Mouse (Mus musculus): Measurements from ENCODE around the gene Thap8.
"Not testable (repeated sequence)": the region's sequence is repeated elsewhere in the genome, so short reads cannot be mapped to it uniquely, and the experiment has no call there.

Gene Thap8

DNA sequence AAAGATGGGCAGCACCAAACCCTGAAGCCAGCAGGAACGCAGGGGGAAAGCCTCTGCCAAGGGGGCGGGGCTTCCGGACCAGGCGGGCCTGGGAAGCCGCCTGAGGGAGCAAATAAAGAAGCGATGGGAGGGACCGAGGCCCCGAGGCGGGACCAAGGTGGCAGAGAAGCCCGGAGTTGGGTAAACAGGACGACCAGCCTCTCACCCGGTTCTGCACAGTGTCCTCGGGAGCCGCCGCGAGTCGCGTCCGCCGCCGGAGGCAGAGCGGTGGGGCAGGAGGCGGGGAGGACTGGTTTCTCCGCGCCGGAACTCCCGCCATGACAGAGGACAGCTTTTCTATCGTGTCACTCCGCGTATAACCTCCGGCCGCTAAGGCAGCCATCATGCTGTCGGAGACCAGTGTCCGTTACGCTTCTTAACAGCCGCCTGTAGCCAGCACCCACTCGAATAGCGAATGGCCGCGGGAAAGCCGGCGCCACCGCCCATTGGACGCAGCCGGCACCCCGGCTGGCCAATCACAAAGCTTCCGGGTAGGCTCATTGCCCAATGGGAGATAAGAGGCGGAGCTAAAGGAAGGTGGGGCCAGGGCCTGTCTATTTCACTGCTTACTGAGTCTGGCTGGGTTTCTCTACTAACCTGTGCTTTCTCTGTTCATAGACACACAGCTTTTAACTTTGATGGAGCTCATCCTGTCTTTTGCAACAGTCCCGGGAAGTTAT, at the start of gene Thap8, which contains the start of gene Wdr62:
Thap8 (plus strand) TSS at position 144 of the 719 bp plus-strand sequence.
Wdr62 (minus strand) TSS at position 469 of the 719 bp plus-strand sequence.
- DNase-seq = peak; percentile 92 to 96

DNA sequence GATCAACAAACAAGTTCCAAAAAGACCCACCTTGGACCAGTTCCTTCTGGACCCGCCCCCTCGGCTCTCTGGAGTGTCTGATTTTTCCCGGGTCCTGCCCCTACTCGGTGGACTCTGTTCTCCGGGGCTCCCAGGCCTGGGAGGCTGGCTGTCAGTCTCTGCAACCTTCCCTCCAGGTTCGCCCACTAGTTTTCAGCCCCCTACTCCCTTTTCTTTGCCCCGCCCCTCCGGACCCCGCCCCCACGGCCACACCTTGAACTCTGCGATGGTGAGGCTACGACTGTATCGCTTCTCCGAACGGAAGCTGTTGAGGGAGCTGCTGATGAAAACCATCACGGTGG, 48.6 kb upstream of the Thap8 start:
- DNase-seq = no peak

- DNase-seq = peak; percentile 98 to 99
Measured at GRCm38 (mm10) chr7:30231669-30232454, 48.0 kb upstream of the Thap8 start, which contains the start of the genes Polr2i and Tbcb. Gene Polr2i (plus strand): TSS chr7:30231948. Gene Tbcb (minus strand): TSS chr7:30232272.

GRCm38 (mm10) chr7:30232631-30233148, 47.2 kb upstream of the Thap8 start:
- peak; percentile 81 to 88 for DNase-seq

DNA sequence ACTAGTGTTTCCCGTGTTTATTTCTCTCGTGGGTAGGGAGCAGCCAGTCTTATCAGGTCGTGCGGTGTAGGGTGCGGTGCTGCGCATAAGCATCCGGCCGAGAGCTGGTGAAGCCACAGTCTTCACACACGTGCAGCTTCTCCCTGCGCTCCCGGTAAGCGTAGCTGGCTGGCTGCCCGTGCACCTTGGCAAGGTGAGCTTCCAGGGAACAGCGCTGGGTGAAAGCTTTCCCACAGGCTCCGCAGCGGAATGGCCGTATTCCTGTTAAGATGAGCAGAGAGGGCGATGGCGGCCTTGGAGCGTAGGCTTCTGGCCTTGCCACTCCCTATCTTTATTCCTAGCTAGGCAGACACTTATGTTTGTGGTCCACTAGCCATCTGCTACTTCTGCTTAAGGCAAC, 46.5 kb upstream of the Thap8 start:
- peak in 1 of 2 experiments; percentile 22 for DNase-seq

GRCm38 (mm10) chr7:30234276-30234858, 45.5 kb upstream of the Thap8 start:
- peak; percentile 26 to 61 for DNase-seq

- no peak for DNase-seq
Measured at GRCm38 (mm10) chr7:30235091-30235490, 44.8 kb upstream of the Thap8 start.

- no peak for DNase-seq
Measured at GRCm38 (mm10) chr7:30235625-30236024, 44.3 kb upstream of the Thap8 start, which contains the start of gene Ovol3. Gene Ovol3 (minus strand): TSS chr7:30235725.

DNA sequence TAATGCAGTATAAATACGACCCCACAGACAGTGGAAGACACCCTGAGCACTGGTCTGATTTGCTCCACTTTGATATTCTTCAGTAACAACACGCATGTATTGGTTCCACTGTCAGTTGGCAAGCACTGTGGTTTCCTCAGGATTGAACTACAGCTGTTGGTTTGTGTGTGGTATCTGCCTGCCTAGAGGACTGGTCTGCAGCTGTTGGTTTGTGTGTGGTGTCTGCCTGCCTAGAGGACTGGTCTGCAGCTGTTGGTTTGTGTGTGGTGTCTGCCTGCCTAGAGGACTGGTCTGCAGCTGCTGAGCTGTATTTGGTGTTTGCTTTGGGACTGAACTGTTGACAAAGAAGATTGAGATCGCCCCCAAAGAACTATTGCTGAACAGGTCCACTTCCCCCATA, 42.5 kb upstream of the Thap8 start:
- DNase-seq = not testable (repeated sequence)

DNA sequence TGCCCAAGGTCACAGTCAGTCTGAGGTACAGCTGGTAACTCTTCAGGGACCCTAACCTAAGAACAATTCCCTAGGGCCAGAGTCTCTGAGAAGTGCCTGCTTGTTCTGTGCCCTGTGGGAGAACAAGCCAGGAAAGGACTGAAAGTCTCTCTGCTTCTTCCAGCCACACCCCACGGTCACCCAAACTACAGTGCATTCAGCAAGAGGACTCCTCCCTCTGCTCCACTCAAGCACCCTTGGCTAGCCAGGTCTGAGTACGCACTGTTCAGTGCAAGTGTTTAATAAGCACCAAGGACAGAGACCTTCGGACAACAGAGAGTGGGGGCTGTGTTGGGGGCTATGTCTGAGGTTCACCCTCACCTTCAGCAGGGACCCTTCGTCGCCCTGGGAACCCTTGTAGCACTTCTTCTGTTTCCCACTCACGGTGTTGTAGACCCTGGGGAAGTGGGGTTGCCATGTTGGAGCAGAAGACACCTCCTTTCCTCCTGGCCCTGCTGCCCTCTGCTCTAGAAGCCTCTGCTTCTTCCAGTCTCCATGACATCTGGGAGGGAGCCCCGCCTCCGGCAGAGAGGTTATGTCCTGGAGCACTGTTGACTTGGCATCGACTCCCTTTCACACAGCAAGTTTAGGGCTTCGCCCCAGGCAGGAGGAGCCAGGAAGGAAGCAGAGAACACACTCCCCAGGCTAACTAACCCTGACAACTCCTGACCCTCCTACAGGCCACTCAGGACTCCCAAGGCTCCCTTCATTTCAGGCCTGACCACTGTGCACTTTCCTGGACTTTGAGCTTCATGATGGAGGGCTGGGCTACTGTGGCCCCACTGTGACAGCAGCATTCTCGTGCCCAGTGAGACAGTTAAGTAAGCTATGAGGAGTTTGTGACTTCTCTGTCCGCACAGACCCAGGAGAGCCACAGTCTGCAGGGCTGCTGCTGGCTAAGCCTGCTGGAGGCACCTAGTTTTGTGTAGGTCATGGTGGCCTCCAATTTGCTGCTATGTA, 27.6 kb upstream of the Thap8 start:
- peak; percentile 8 to 27 for DNase-seq

DNA sequence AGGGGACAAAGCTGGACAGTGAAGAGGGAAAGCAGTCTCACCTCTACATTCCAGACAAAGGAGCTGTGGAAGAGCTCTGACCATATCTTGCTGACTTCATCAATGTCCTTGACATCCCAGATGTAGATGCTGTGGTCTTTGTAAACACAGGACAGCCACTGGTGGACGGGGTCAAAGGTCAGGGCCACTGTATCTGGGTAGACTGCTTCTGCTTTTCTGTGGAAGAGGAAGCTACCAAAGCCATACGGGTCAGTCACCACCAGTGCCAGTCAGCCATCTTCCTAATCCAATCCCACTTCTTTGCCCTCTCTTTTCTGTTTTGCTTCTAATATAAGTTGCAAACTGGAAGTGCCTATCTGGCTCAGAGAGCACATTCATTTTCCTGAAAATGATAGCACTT, 14.9 kb upstream of the Thap8 start:
- no peak for DNase-seq

- DNase-seq = no peak
Measured at GRCm38 (mm10) chr7:30265531-30265930, 14.4 kb upstream of the Thap8 start.

DNA sequence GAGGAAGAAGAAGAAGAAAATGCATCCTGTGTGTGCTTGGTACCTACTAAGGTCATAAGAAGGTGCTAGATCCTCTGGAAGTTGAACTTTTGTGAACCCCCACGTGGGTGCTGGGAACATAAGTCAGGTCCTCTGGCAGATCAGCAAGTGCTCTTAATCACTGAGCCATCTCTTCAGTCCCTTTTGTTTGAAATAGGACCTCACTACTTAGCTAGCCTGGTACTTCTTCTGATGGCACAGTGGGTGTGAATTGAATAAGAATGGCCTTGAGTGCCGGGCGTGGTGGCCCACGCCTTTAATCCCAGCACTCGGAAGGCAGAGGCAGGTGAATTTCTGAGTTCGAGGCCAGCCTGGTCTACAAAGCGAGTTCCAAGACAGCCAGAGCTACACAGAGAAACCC, 14.0 kb upstream of the Thap8 start:
- no peak for DNase-seq

- no peak for DNase-seq
Measured at GRCm38 (mm10) chr7:30266780-30267179, 13.1 kb upstream of the Thap8 start.

- DNase-seq = no peak
Measured at GRCm38 (mm10) chr7:30269641-30270040, 10.3 kb upstream of the Thap8 start.

- no peak for DNase-seq
Measured at GRCm38 (mm10) chr7:30274383-30274782, 5.5 kb upstream of the Thap8 start.

DNA sequence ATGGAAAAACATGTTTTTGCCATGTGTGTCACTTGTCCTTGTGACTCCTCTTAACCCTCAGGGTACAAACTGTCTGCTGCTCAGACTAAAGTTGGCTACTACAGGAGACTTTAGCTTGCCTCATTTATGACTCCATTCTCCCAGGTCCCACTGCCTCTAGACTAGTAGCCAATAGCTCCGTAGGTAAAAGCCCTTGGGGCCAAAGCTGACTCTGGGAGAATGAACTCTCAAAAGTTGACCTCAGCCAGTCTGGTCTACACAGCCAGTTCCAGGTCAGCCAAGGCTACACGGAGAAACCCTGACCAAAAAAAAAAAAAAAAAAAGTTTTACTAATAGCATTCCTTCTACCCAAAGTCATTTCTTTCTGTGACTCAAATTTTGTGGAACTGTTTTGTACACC, 983 bp upstream of the Thap8 start:
- DNase-seq = no peak

DNA sequence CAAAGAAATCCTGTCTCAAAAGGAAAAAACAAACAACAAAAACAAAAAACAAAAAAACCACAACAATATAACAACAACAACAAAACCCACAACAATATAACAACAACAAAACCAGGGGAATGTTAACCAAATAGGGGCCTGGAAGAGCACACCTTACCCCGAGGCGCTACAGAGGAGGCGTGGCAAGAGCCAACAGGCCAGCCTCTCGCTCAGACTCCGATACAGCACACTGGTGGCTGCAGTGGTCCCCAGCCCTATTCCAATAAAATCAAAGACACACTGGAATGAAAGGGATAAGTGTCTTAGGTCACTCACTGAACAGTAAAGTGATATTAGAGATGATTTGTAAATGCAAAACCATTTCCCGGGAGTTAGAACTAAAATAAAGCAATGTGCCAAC, 358 bp upstream of the Thap8 start:
- DNase-seq = peak in 1 of 2 experiments; percentile 27

GRCm38 (mm10) chr7:30280670-30281138, 810 bp downstream of the Thap8 start:
- peak; percentile 87 to 93 for DNase-seq

DNA sequence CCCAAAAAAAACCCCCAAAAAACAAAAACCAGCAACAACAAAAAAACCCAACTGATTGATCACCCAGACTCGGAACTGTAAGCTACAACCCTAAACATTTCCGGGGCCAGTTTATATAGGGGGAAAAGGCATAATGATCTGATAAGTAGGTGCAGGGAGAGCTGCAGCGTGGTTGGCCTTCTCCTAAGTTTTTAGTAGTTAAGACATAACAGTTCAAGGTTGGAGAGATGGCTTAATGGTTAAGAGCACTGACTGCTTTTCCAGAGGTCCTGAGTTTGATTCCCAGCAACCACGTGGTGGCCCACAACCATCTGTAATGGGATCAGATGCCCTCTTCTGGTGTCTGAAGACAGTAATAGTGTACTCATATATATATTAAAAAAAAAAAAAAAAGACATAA, 1.6 kb downstream of the Thap8 start:
- no peak for DNase-seq

GRCm38 (mm10) chr7:30282740-30283139, 2.8 kb downstream of the Thap8 start:
- no peak for DNase-seq

Measured in kidney, postnatal 4 days (tissue).